Mouse (Mus musculus): ENCODE data around the gene Bsn. TPM values are rescaled to one million over a fixed set of nuclear protein-coding genes. Genes with fewer than 3 reads are reported as not detected.

The Bsn gene
- 0.63 TPM for polyA plus RNA-seq (2017; shearing (Covaris generic))

DNA sequence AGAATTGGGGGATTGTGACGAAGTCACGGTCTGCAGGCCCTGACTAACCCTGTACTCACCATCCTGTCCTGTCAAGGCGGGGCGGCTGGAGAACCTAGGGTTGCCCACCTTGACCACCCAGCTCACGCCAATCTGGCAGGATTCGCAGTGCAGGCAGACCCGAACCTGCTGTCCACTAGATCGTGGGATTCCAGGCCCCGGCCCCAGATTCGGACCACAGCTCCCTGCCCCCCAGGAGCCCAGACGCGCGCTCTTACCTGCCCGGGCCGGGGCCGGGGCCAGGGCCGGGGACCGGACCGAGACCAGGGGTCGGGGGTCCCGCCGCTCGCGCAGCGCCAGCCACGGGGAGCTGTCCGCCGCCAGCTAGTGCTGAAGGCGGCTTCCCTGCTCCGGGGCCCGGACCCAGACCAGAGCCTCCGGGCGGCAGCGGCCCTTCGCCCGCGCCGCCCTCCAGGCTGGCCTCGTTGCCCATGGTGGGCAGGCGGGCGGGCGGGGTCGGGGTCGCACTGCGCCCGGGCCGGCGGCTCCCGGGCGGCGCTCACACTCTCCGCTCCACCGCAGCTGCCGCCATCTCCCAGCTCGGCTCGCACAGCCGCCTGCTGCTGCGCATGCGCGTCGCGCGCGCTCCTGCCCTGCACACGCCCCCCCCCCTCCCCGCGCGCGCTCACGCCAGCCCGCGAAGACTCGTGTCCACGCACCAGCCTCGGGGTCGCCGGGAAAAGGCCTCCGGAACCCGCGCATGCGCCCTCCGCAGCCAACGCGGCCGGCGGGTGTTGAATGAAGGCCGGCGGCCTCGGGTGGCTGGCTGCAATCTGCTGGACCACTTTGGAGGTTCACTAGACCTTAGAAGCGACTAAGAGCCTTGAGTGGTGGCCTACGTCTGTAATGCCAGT, at the start of gene Bsn:
Gene Bsn (minus strand): TSS at position 598 of the 893 bp plus-strand sequence.

DNA sequence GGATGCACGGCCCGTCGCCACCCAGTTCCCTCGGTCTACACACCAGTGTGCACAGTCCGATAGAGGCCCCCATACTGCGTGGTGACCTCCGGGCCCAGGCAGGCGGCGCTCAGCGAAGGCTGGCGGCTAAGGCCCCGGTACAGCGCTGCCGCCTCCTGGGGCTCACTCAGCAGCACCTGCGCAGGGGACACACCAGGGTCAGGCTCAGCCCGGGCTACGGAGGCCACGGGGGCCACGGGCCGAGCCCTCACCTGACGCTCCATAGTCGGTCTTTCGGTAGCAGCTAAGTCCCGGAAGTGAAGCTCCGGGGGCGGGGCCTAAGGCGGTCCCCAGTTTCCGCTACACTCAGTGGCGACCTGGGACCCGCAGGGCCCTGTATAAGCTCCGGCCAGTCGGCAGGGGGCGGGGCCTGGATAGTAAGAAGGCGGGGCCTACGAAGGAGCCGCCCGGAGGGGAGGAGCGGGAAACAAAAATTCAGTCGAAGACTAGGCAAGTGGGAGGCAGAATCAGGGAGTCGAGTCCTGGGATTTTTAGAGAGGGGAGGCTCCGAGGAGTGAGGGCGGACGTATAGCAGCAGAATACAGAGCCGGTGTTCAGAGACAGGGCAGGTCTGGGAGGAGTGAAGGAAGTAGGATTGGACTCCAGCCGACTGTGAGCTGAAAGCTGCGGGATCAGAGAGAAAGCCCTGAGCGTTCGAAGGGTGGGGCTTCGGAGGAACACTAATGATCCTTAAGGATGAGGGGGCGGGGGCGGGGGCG, 95.8 kb downstream of the Bsn start, which contains the start of gene Apeh:
Gene Apeh (minus strand): TSS at position 423 of the 758 bp plus-strand sequence.

DNA sequence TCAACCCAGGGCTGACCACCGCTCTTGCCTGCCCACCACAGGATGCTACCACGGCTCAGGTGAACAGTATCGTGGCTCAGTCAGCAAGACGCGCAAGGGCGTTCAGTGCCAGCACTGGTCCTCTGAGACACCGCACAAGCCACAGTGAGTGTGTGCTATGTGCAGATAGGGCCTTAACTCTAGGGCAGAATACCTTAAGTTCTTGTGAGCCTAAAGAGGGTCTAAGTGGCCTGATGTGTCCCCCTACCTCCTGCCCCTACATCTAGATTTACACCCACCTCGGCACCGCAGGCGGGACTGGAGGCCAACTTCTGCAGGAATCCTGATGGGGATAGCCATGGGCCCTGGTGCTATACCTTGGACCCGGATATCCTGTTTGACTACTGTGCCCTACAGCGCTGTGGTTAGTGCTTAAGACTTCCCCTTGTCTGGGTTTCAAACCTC, 107.2 kb downstream of the Bsn start, which contains the start of gene Rnf123:
Gene Rnf123 (minus strand): TSS at position 359 of the 444 bp plus-strand sequence.

DNA sequence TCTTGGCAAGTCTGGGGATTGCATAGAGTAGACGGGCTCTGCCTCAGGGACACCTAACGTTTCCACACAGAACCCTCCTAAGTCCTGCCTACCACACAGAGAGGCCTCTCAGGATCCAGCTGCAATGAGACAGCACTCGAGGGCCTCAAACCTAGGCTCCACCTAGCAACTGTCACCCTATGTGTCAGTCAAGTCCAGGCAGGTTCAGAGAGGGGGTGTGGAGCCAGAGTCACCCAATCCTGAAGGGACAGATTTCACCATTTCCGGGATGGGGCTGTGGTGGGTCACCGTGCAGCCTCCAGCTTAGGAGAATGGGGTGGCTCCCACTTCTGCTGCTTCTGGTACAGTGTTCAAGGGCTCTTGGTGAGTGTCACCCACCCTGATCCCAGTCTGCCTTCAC, 110.0 kb downstream of the Bsn start, which contains the start of gene Mst1:
Gene Mst1 (plus strand): TSS at position 269 of the 400 bp plus-strand sequence.

DNA sequence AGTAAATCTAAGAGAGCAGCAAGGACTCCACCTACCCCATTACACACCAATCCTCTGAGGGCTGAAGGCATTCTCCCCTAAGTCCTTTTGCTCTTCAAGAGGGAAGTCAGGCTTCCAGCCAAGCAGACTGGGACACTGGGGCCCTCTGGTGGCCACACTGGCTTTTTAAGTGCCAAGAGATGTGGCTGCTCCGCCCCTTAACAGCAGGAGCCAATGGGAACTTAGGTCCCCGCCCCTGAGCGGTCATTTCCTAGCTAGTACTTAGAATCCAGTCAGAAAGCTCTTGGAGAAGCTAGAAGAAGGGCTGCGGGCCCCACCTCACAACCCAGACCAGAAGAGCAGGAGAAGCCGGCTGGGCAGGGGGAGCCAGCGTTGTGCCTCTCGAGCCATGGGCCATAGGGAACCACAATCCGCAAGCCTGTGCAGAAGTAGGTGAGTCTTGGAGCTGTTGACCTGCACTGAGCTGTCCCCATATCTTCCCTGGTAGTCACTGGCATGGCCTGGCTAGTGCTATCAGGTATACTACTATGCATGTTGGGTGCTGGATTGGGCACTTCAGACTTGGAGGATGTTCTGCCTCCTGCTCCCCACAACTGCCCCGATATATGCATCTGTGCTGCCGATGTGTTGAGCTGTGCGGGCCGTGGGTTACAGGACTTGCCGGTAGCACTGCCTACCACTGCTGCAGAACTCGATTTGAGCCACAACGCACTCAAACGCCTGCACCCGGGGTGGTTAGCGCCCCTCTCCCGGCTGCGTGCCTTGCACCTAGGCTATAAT, 137.1 kb downstream of the Bsn start, which contains the start of gene Amigo3:
Gene Amigo3 (plus strand): TSS at position 275 of the 780 bp plus-strand sequence.

DNA sequence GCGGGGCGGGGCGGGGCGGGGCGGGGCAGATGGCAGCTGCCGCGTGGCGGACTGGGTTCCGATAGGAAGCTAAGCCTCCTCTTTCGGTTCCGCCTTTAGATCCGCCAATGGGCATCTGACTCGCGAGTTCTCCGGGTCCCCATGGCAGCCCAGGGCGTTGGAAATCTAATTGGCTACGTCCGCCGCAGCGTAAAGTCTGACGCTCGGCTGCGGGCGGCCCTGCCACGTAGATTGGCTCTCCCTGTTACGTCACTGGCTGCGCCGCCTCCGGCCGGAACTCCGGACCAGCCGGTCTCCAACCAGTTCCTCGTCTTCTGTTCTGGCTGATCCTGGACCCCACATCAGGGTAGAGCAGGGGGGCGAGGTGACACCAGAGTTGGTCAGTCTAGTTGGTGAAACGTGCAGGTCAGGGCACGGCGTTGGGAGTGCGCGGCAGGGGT, 141.1 kb downstream of the Bsn start, which contains the start of gene Gmppb:
Gene Gmppb (plus strand): TSS at position 227 of the 440 bp plus-strand sequence.

Other genes starting within 250 kb of the Bsn start
- gene Traip, start 240.2 kb downstream of the Bsn start, polyA plus RNA-seq (2017; shearing (Covaris generic)) = 8.0 TPM
- 356 TPM for gene Uba7, start 214.9 kb downstream of the Bsn start, polyA plus RNA-seq (2017; shearing (Covaris generic))
- not detected for gene Gm20661, start 207.3 kb downstream of the Bsn start, polyA plus RNA-seq (2017; shearing (Covaris generic))
- 2.0 TPM for gene Inka1, start 204.5 kb downstream of the Bsn start, polyA plus RNA-seq (2017; shearing (Covaris generic))
- not detected for gene Cdhr4, start 197.9 kb downstream of the Bsn start, polyA plus RNA-seq (2017; shearing (Covaris generic))
- gene Gm20662, start 194.0 kb downstream of the Bsn start, polyA plus RNA-seq (2017; shearing (Covaris generic)) = 0.93 TPM
- gene Ip6k1, start 187.9 kb downstream of the Bsn start, polyA plus RNA-seq (2017; shearing (Covaris generic)) = 91.0 TPM
- gene Gmppb, start 141.1 kb downstream of the Bsn start, polyA plus RNA-seq (2017; shearing (Covaris generic)) = 37.8 TPM
- 4.7 TPM for gene Amigo3, start 137.2 kb downstream of the Bsn start, polyA plus RNA-seq (2017; shearing (Covaris generic))
- 3.8 TPM for gene Mst1, start 109.9 kb downstream of the Bsn start, polyA plus RNA-seq (2017; shearing (Covaris generic))
- gene Rnf123, start 107.0 kb downstream of the Bsn start, polyA plus RNA-seq (2017; shearing (Covaris generic)) = 207 TPM
- gene Apeh, start 95.8 kb downstream of the Bsn start, polyA plus RNA-seq (2017; shearing (Covaris generic)) = 139 TPM
- 9.2 TPM for gene Dag1, start 73.6 kb upstream of the Bsn start, polyA plus RNA-seq (2017; shearing (Covaris generic))
- 3.9 TPM for gene Nicn1, start 100.0 kb upstream of the Bsn start, polyA plus RNA-seq (2017; shearing (Covaris generic))
- gene Amt, start 106.5 kb upstream of the Bsn start, polyA plus RNA-seq (2017; shearing (Covaris generic)) = 0.63 TPM
- 397 TPM for gene Rhoa, start 115.7 kb upstream of the Bsn start, polyA plus RNA-seq (2017; shearing (Covaris generic))
- 18.0 TPM for gene Tcta, start 115.8 kb upstream of the Bsn start, polyA plus RNA-seq (2017; shearing (Covaris generic))
- gene Gpx1, start 148.5 kb upstream of the Bsn start, polyA plus RNA-seq (2017; shearing (Covaris generic)) = 707 TPM
- 171 TPM for gene Usp4, start 157.5 kb upstream of the Bsn start, polyA plus RNA-seq (2017; shearing (Covaris generic))
- gene 1700102P08Rik, start 202.4 kb upstream of the Bsn start, polyA plus RNA-seq (2017; shearing (Covaris generic)) = 2.0 TPM
- gene Ccdc36, start 238.1 kb upstream of the Bsn start, polyA plus RNA-seq (2017; shearing (Covaris generic)) = not detected
- not detected for gene BC048562, start 246.1 kb upstream of the Bsn start, polyA plus RNA-seq (2017; shearing (Covaris generic))

All from inflammation-experienced regulatory T-cells, adult 16 weeks (primary cell).